ENCODE assay signal across 19 mouse cellular contexts in the genomic region with DNA sequence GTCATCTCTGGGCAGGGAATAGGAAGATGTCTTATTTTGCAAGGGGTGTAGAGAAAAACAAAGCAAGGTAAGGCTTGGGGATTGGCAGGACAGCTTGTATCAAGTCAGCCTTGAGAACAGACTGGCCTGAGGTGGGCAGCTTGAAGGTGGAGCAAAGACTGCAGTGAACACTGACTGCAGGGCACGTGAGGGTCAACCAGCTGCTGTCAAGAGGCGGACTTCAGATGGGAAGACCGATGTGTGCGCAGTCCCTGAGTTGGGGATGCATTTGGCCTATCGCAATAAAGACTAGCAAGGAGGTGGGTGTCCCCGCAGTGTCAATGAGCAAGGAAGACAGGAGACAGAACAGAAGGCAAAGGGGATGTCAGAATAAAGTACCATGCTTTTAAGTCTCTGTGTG. TPM values are rescaled to one million over a fixed set of nuclear protein-coding genes. Genes with fewer than 3 reads are reported as not detected.
"Had no signal": no experiment of that assay in that cellular context is flagged by ENCODE, and none has a peak within 500 bp of the region (broad histone marks: within the 10 kb centered on the region; RNA-seq: fewer than 3 reads in every experiment).

No protein-coding gene starts in this region.

- H3K9ac ChIP-seq: neural tube, embryonic 13.5 days; stomach, embryonic 15.5 days had no signal

- H3K36me3 ChIP-seq: neural tube, embryonic 13.5 days; stomach, embryonic 15.5 days had no signal

- H3K27me3 ChIP-seq: stomach, embryonic 15.5 days had no signal

- H3K4me2 ChIP-seq: neural tube, embryonic 13.5 days; stomach, embryonic 15.5 days had no signal

- H3K27ac ChIP-seq: neural tube, embryonic 13.5 days; stomach, embryonic 15.5 days; stomach, postnatal 0 days had no signal

- H3K4me3 ChIP-seq: neural tube, embryonic 13.5 days; stomach, embryonic 15.5 days had no signal

- H3K9me3 ChIP-seq: neural tube, embryonic 13.5 days; stomach, embryonic 15.5 days had no signal

- DNase-seq: retina, postnatal 1 day; right cerebral cortex, adult 18-20 months; right cerebral cortex, postnatal 14 days; right cerebral cortex, postnatal 25 days; right cerebral cortex, postnatal 4 days; spleen, adult 18-20 months; thymus, adult 18-20 months; thymus, adult 2 months; thymus, postnatal 14 days; thymus, postnatal 25 days; thymus, postnatal 36 days; thymus, postnatal 4 days had no signal

RNA-seq across cellular contexts. Expression of a gene that starts 14.6 kb away (rescaled TPM):
- total RNA-seq: neutrophil, adult 5-6 weeks had no signal
- polyA plus RNA-seq: neural tube, embryonic 13.5 days; small intestine, adult 2 months; urinary bladder, adult 2 months had no signal

RNA-seq across cellular contexts. Expression of a gene that starts 32.9 kb away (rescaled TPM):
- total RNA-seq: neutrophil, adult 5-6 weeks had no signal
- polyA plus RNA-seq: small intestine, adult 2 months; urinary bladder, adult 2 months had no signal

RNA-seq across cellular contexts. Expression of a gene that starts 56.7 kb away (rescaled TPM):
- total RNA-seq: neutrophil, adult 5-6 weeks had no signal
- polyA plus RNA-seq: small intestine, adult 2 months; spleen, adult 2 months had no signal
